Mouse (Mus musculus): ENCODE measurements around the gene Neurl3. TPM values are rescaled to one million over a fixed set of nuclear protein-coding genes. Genes with fewer than 3 reads are reported as not detected.

The Neurl3 gene
- polyA plus RNA-seq, 1 experiment from 2014 or later: 0.45 TPM

DNA sequence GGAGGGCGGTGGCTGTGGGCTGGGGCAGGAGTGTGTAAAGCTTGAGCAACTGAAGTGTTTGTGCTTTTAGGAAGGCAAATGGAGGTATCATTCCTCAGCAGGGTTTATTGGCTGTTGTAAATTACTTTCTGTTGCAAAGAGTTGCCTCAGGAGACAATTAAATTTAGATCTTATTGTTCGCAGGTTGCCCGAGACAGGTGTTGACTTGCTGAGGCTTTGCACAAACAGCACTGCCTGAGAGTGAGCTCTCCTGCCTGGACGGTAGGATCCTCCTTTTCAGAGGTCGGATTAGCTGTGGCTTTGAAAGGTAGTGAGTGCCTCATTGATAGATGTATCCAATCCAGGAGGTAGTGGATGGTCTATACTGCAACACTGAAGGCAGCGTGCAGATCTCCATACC is 31.6 kb upstream of the Neurl3 start:
- Histone ChIP-seq H3K27ac (no peak overlapping the region), H3K4me1 (peaks cover 24% of the 10 kb centered on the region), H3K4me3 (no peak overlapping the region), H3K27me3 (ENCODE audit: low read depth, poor library complexity, severe bottlenecking) (peaks cover 59% of the 10 kb centered on the region), H3K36me3 (no peaks in the 10 kb centered on the region), H3K9me3 (replicated peaks) (no peaks in the 10 kb centered on the region)
- WGBS: 71% methylated on average over 6 of the region's 6 CpGs
- DNase-seq (ENCODE audit: low spot score): no peak

GRCm38 (mm10) chr1:36304764-36305163 is 30.3 kb upstream of the Neurl3 start:
- Histone ChIP-seq H3K4me1 (peaks cover 23% of the 10 kb centered on the region), H3K36me3 (no peaks in the 10 kb centered on the region), H3K27ac (no peak overlapping the region), H3K4me3 (no peak overlapping the region), H3K9me3 (replicated peaks) (no peaks in the 10 kb centered on the region), H3K27me3 (ENCODE audit: low read depth, poor library complexity, severe bottlenecking) (peaks cover 67% of the 10 kb centered on the region)
- no peak for DNase-seq (ENCODE audit: low spot score)
- WGBS: 72% methylated on average over 7 of the region's 7 CpGs

DNA sequence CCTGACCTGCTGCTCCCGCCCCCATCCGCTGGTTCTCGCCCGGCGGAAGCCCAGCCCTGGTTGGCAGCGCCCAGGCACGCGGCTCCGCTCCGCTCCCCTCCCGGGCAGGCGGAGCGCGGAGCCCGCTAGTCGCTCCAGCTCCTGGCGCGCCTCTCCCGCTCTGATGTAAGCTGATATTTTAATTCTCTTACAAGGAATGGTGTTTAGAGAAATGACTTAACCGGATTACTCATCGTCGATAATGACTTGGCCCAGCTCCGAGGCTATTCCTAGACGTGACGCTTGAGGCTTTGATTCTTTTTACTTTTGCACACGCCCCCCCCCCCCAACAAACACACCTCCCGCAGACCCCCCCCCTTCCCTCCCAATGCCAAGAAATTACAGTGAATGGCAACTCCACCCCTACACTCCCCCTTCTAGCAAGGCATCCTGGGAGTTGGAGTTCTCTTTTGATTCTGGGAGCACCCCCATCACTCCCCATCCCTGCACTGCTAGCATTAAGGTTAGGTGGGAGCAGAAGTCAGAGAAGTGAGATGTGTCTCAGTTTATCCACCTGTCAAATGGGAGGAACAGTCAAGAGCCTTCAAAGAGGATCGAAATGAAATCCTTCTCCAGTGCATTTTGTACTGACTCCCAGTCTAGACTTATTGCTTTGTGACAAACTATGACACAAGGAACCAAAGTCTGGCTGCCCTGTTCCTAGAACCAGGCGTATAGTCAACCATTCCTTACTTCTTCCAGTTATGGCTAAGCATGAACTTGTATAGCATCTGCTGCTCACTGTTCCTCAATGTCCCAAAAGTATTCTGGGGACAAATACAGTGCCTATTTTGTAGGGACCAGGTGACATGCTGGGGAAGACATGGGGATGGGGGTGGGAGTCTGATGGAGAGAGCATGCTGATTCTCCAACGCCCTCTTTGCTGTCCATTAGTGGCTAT is 29.2 kb upstream of the Neurl3 start:
- WGBS: 10% methylated on average over 30 of the region's 30 CpGs
- no peaks in the 10 kb centered on the region for H3K36me3 ChIP-seq
- peaks cover 12% of the 10 kb centered on the region for H3K4me1 ChIP-seq
- no peak overlapping the region for H3K27ac ChIP-seq
- no peaks in the 10 kb centered on the region for H3K9me3 ChIP-seq (replicated peaks)
- DNase-seq (ENCODE audit: low spot score): peak; percentile 51
- H3K27me3 ChIP-seq (ENCODE audit: low read depth, poor library complexity, severe bottlenecking): peaks cover 66% of the 10 kb centered on the region
- H3K4me3 ChIP-seq: peak overlapping the region; percentile 50

DNA sequence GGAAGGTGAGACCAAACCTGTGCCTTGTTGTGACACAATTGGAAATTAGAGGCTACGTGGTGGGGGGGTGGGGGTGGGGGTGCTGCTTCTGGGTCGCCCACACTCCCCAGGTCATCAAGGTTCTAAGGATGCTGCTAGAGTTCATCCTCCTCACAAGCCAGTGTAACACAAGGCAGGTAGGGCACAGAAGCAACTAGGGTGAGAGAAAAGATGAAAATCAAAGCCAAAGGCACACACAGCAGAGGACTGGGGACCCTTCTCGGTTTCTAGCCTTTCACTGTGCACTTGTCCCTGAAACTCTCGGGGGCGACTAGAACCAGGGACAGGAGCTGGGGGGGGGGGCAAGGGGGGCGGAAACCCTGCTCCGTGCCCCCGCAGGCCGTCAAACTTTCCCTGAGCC is 28.5 kb upstream of the Neurl3 start:
- H3K27me3 ChIP-seq (ENCODE audit: low read depth, poor library complexity, severe bottlenecking): peaks cover 68% of the 10 kb centered on the region
- peak overlapping the region; percentile 50 for H3K4me3 ChIP-seq
- peaks cover 7% of the 10 kb centered on the region for H3K4me1 ChIP-seq
- H3K36me3 ChIP-seq: no peaks in the 10 kb centered on the region
- no peaks in the 10 kb centered on the region for H3K9me3 ChIP-seq (replicated peaks)
- H3K27ac ChIP-seq: no peak overlapping the region
- no peak for DNase-seq (ENCODE audit: low spot score)
- whole genome bisulfite sequencing: 18% methylated on average over 9 of the region's 9 CpGs

DNA sequence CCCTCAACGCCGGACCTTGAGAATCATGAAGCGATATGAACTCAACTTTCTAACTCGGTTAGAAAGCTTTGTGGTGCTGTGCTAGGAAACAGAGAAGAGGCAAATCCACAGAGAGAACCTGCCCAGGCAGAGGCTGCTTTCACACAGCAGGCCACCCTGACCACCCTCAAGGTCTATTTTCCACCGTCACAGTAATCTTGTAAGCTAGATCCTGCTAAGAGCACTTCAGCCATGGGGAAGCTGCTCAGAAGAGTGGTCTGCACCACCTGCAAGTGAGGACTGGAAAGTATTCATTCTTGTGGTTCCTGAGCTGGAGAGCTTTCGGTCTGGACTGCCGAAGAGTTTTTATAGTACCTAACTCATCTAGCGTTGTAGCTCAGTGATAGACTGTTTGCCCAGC is 27.8 kb upstream of the Neurl3 start:
- Histone ChIP-seq H3K27ac (no peak overlapping the region), H3K4me3 (no peak overlapping the region), H3K9me3 (replicated peaks) (no peaks in the 10 kb centered on the region), H3K27me3 (ENCODE audit: low read depth, poor library complexity, severe bottlenecking) (peaks cover 75% of the 10 kb centered on the region), H3K4me1 (peaks cover 7% of the 10 kb centered on the region), H3K36me3 (no peaks in the 10 kb centered on the region)
- no peak for DNase-seq (ENCODE audit: low spot score)
- 83% methylated on average over 8 of the region's 8 CpGs for WGBS

DNA sequence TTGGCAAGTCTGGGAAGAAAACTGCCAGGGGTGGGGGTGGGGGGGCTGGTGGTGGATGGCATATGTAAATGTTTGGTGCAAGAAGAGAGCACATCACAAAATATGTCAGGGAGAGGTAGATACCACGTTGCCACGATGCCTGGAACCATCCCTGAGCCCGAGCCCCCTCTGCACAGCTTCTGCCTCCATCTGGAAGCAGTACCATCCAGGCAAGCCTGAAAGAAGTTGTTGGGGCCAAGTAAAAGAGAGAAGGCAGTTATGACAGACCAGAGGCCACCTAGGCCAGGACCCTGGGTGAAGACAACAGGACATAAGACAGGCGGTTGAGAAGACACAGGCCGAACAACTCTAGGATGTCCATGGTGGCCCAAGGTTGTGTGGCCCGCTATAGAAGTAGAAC is 26.0 kb upstream of the Neurl3 start:
- no peak for DNase-seq (ENCODE audit: low spot score)
- Histone ChIP-seq H3K27ac (no peak overlapping the region), H3K4me1 (peaks cover 7% of the 10 kb centered on the region), H3K4me3 (no peak overlapping the region), H3K36me3 (no peaks in the 10 kb centered on the region), H3K27me3 (ENCODE audit: low read depth, poor library complexity, severe bottlenecking) (peaks cover 76% of the 10 kb centered on the region), H3K9me3 (replicated peaks) (no peaks in the 10 kb centered on the region)
- 87% methylated on average over 6 of the region's 6 CpGs for WGBS

GRCm38 (mm10) chr1:36299676-36300075 is 25.2 kb upstream of the Neurl3 start:
- Histone ChIP-seq H3K27ac (no peak overlapping the region), H3K4me3 (no peak overlapping the region), H3K9me3 (replicated peaks) (no peaks in the 10 kb centered on the region), H3K27me3 (ENCODE audit: low read depth, poor library complexity, severe bottlenecking) (peaks cover 73% of the 10 kb centered on the region), H3K4me1 (peaks cover 7% of the 10 kb centered on the region), H3K36me3 (no peaks in the 10 kb centered on the region)
- WGBS: 75% methylated on average over 2 of the region's 2 CpGs
- DNase-seq (ENCODE audit: low spot score): no peak

DNA sequence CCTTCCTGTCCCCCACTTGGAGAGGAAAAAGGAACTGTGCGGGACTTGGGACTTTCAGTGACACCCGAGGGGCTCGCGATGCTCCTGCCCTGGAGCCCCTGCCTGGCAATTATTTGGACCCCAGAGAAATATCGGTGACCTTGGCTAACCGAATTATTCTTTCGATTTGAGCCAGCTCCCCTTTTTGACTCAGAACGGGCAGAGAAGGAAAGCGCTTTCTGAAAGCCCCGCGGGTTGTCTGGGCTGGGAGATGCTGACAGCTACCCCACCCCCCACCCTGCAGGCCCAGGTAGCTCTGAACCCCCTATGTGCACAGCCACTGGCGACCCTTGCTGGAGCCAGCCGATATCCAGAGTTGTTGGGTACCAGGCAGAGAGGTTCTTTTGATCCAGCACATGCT is 24.6 kb upstream of the Neurl3 start:
- Histone ChIP-seq H3K27me3 (ENCODE audit: low read depth, poor library complexity, severe bottlenecking) (peaks cover 68% of the 10 kb centered on the region), H3K4me1 (peaks cover 7% of the 10 kb centered on the region), H3K9me3 (replicated peaks) (no peaks in the 10 kb centered on the region), H3K36me3 (no peaks in the 10 kb centered on the region), H3K27ac (no peak overlapping the region), H3K4me3 (no peak overlapping the region)
- DNase-seq (ENCODE audit: low spot score): no peak
- 31% methylated on average over 13 of the region's 13 CpGs for WGBS

DNA sequence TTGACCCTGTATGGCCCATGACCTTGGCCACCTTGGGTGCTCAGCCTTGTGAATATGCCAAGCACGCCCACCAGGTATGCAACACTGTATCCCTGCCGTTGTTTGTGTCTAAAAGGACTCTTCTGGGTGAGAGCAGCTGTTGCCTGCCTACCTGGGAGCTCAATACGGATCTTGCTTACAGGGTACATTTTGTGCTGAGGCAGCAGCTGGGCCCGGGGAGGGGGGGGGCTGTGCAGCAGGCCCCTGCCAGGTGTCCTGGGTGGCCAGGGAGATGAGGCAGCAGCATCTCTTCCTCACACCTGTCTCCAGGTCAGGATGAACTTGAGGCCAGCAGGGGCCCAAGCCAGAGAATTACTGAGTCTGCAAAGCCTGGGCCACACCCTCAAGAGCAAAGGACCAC is 23.6 kb upstream of the Neurl3 start:
- no peaks in the 10 kb centered on the region for H3K9me3 ChIP-seq (replicated peaks)
- H3K27me3 ChIP-seq (ENCODE audit: low read depth, poor library complexity, severe bottlenecking): peaks cover 58% of the 10 kb centered on the region
- H3K4me1 ChIP-seq: peaks cover 3% of the 10 kb centered on the region
- H3K27ac ChIP-seq: no peak overlapping the region
- no peak overlapping the region for H3K4me3 ChIP-seq
- no peaks in the 10 kb centered on the region for H3K36me3 ChIP-seq
- DNase-seq (ENCODE audit: low spot score): no peak
- WGBS: 77% methylated on average over 4 of the region's 4 CpGs

DNA sequence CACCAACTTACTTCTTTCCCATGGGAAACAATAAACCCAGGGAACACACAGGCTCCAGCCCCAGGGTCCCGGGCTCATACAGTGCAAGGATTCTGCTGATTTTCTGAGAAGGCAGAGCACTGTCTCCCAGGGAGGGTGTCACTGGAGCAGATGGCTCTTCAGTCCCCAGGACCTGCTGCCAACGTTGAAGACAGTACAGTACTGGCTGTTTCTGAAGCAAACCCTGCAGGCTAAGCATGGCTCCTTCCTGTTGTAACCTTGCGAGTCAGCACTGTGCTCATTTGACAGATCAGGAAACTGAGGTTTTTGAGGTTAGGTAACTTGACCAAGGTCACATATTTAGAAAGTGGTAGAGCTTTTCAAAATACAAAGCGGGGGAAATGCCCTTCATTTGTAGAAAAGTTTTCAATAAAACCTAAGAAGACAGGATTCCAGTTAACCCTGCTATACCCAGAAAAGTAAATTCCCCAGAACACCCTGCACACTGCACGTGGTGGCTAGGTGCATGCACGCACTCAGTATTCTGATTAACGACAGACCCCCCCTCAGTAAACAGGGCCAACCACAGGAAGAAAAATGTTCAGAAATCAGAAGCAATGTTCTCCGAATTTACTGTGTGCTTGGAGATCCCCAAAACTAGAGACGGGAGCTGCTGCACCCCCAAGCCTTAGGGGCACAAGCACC is 22.1 kb upstream of the Neurl3 start:
- H3K27me3 ChIP-seq (ENCODE audit: low read depth, poor library complexity, severe bottlenecking): peaks cover 43% of the 10 kb centered on the region
- no peak overlapping the region for H3K27ac ChIP-seq
- no peak for DNase-seq (ENCODE audit: low spot score)
- no peaks in the 10 kb centered on the region for H3K4me1 ChIP-seq
- 77% methylated on average over 9 of the region's 9 CpGs for WGBS
- H3K4me3 ChIP-seq: no peak overlapping the region
- H3K36me3 ChIP-seq: no peaks in the 10 kb centered on the region
- no peaks in the 10 kb centered on the region for H3K9me3 ChIP-seq (replicated peaks)

DNA sequence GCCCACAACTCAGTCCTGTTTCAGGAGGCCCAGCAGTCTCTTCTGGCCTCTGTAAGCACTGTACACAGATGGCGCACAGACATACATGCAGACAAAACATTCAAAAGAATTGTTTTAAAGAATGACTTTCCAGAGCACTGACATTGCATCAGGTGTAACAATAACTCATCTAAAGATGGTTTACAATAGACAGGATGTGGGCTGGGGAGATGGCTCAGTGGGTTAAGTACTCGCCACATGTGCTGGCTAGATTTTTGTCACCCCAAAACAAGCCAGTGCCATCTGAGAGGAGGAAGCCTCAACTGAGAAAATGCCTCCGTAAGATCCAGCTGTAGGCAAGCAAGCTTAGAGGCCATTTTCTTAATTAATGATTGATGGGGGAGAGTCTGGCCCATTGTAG is 19.9 kb upstream of the Neurl3 start:
- no peaks in the 10 kb centered on the region for H3K4me1 ChIP-seq
- H3K36me3 ChIP-seq: no peaks in the 10 kb centered on the region
- WGBS: 80% methylated on average over 3 of the region's 3 CpGs
- no peak for DNase-seq (ENCODE audit: low spot score)
- no peak overlapping the region for H3K27ac ChIP-seq
- peaks cover 22% of the 10 kb centered on the region for H3K27me3 ChIP-seq (ENCODE audit: low read depth, poor library complexity, severe bottlenecking)
- no peaks in the 10 kb centered on the region for H3K9me3 ChIP-seq (replicated peaks)
- H3K4me3 ChIP-seq: no peak overlapping the region

- 88% methylated on average over 8 of the region's 8 CpGs for whole genome bisulfite sequencing
- DNase-seq (ENCODE audit: low spot score): no peak
- Histone ChIP-seq H3K27ac (no peak overlapping the region), H3K36me3 (no peaks in the 10 kb centered on the region), H3K9me3 (replicated peaks) (no peaks in the 10 kb centered on the region), H3K4me3 (no peak overlapping the region), H3K4me1 (no peaks in the 10 kb centered on the region), H3K27me3 (ENCODE audit: low read depth, poor library complexity, severe bottlenecking) (peaks cover 12% of the 10 kb centered on the region)
These were observed 19.0 kb upstream of the Neurl3 start for GRCm38 (mm10) chr1:36293470-36293869.

DNA sequence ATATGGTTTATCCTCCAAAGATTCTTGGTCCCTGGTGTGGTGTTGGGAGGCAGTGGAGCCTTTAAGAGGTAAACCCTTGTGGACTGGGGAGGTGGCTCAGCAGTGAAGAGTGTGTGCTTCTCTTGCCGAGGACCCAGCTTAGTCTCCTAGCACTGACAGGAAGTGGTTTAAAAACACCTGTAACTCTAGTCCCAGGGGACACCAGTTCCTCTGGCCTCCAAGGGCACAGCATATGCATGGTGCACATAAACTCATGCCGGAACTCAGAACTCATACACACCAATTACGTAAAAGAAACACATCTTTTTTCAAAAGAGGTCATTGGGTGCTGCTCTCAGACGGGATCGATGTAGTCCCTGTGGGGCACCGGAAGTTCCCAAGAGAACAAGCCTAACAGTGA is 7.4 kb upstream of the Neurl3 start:
- no peaks in the 10 kb centered on the region for H3K4me1 ChIP-seq
- H3K36me3 ChIP-seq: no peaks in the 10 kb centered on the region
- no peaks in the 10 kb centered on the region for H3K9me3 ChIP-seq (replicated peaks)
- no peak overlapping the region for H3K27ac ChIP-seq
- 92% methylated on average over 6 of the region's 6 CpGs for WGBS
- DNase-seq (ENCODE audit: low spot score): no peak
- no peak overlapping the region for H3K4me3 ChIP-seq
- no peaks in the 10 kb centered on the region for H3K27me3 ChIP-seq (ENCODE audit: low read depth, poor library complexity, severe bottlenecking)

All from limb, embryonic 10.5 days (tissue).